Mouse (Mus musculus) small intestine, adult 2 months (tissue): ENCODE measurements around the gene Zfp652.

Source experiments
- CTCF ChIP-seq: fragments of 200-500 bp; IDR thresholded peaks from 2 replicates; pipeline ENCODE4 v1.5.1; 2012; ENCODE audit warnings: low read depth, mild to moderate bottlenecking, control low read depth, inconsistent platforms, low read length, moderate library complexity, mixed read lengths; ENCODE audit not compliant: insufficient replicate concordance, insufficient read length; ENCODE audit errors: extremely low read depth
- POLR2A ChIP-seq: fragments of 200-500 bp; IDR thresholded peaks from 2 replicates; pipeline ENCODE4 v1.6.1; 2012; ENCODE audit warnings: low read depth, mild to moderate bottlenecking, control low read depth, inconsistent platforms, low read length, moderate library complexity

GRCm38 (mm10) chr11:95827464-95828085 is 115.1 kb downstream of the Zfp652 start:
- TF ChIP-seq CTCF (peak; percentile 64; the same call in 1 of the 2 replicates), POLR2A (no peak)
